Mouse (Mus musculus): Measurements from ENCODE around the gene Aff3. TPM values are rescaled to one million over a fixed set of nuclear protein-coding genes. Genes with fewer than 3 reads are reported as not detected.

Aff3 gene
- polyA plus RNA-seq, 1 experiment, result 2.2 TPM

DNA sequence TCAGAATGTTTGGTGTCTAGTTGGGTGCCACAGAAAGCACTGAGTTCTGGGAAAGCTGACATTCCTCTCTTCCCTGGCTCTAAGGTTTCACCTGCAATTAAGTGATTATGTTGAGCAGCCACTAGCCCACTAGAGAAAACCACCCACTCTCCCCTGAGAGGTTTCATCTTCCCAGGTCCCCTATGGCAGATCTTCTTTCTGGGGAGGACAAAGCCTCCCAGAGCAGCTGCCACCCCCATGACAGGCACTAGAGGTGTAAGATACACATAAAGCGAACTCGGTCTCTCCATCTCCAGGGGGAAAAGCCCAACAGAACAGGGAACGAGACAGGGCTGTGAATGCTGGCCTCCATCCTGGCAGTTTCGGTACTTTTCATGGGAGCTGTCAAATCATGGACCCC, 492.9 kb downstream of the Aff3 start:
- no peaks in the 10 kb centered on the region for H3K4me1 ChIP-seq (ENCODE audit: control insufficient read depth, insufficient read depth, low read length)
- no peaks in the 10 kb centered on the region for H3K36me3 ChIP-seq (ENCODE audit: control insufficient read depth, insufficient read depth, low read length)
- no peak for DNase-seq
- no peak overlapping the region for H3K4me3 ChIP-seq (ENCODE audit: insufficient read depth, low read depth, low read length)
- no peak overlapping the region for H3K27ac ChIP-seq (ENCODE audit: insufficient read depth, low read depth, low read length)
- TF ChIP-seq POLR2A (IDR thresholded peaks at IDR 0.05; ENCODE audit: low read depth, low read length), result no peak
- no peak for TF ChIP-seq CTCF (conservative IDR thresholded peaks at IDR 0.05; ENCODE audit: insufficient read depth, insufficient read length, low read depth, low read length)
- WGBS, result 77% methylated on average over 4 of the region's 4 CpGs
- no peaks in the 10 kb centered on the region for H3K27me3 ChIP-seq (replicated peaks; ENCODE audit: control insufficient read depth, insufficient read depth, low read length)

DNA sequence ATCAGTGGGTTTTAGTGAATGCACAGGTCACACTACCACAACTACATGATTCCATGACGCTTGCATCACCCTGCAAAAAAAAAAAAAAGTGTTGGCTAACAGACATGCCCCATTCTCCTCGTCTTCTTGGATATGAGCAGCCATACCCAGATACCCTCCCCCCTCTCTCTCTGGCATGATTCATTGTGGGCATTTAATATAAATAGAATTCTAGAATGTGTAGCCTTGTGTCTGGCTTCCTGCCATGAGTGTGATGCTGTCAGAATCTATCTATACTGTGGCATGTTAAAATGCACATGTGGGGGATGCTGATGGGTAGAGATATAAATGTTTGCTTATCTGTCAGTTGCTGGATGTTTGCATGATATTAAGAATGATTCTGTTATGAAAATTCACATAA, 499.1 kb downstream of the Aff3 start:
- Histone ChIP-seq H3K27me3 (replicated peaks; ENCODE audit: control insufficient read depth, insufficient read depth, low read length) (no peaks in the 10 kb centered on the region), H3K4me1 (ENCODE audit: control insufficient read depth, insufficient read depth, low read length) (no peaks in the 10 kb centered on the region), H3K27ac (ENCODE audit: insufficient read depth, low read depth, low read length) (no peak overlapping the region), H3K36me3 (ENCODE audit: control insufficient read depth, insufficient read depth, low read length) (no peaks in the 10 kb centered on the region), H3K4me3 (ENCODE audit: insufficient read depth, low read depth, low read length) (no peak overlapping the region)
- DNase-seq, result no peak
- no peak for TF ChIP-seq CTCF (conservative IDR thresholded peaks at IDR 0.05; ENCODE audit: insufficient read depth, insufficient read length, low read depth, low read length)
- no peak for TF ChIP-seq POLR2A (IDR thresholded peaks at IDR 0.05; ENCODE audit: low read depth, low read length)
- 65% methylated on average over 2 of the region's 2 CpGs for WGBS

DNA sequence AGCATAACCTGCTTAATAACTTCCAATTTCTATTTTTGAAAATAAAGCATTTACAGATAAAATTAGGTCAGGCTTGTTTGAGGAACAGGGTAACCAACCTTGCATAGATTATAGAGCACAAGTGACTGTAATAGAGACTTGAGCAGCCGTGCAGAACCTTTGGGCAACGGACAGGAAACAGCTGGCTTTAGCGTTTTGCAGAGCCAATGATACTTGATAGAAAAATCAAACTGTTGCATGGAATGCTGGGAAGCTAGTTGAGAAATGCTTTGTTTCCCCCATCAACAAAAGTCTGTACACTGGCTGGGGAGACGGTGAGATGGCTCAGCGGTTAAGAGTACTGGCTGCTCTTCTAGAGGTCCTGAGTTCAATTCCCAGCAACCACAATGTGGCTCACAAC, 514.7 kb downstream of the Aff3 start:
- Histone ChIP-seq H3K4me1 (ENCODE audit: control insufficient read depth, insufficient read depth, low read length) (no peaks in the 10 kb centered on the region), H3K36me3 (ENCODE audit: control insufficient read depth, insufficient read depth, low read length) (no peaks in the 10 kb centered on the region), H3K27ac (ENCODE audit: insufficient read depth, low read depth, low read length) (no peak overlapping the region), H3K27me3 (replicated peaks; ENCODE audit: control insufficient read depth, insufficient read depth, low read length) (no peaks in the 10 kb centered on the region), H3K4me3 (ENCODE audit: insufficient read depth, low read depth, low read length) (no peak overlapping the region)
- no peak for DNase-seq
- TF ChIP-seq CTCF (conservative IDR thresholded peaks at IDR 0.05; ENCODE audit: insufficient read depth, insufficient read length, low read depth, low read length) (no peak), POLR2A (IDR thresholded peaks at IDR 0.05; ENCODE audit: low read depth, low read length) (no peak)
- WGBS, result 46% methylated on average over 5 of the region's 5 CpGs

DNA sequence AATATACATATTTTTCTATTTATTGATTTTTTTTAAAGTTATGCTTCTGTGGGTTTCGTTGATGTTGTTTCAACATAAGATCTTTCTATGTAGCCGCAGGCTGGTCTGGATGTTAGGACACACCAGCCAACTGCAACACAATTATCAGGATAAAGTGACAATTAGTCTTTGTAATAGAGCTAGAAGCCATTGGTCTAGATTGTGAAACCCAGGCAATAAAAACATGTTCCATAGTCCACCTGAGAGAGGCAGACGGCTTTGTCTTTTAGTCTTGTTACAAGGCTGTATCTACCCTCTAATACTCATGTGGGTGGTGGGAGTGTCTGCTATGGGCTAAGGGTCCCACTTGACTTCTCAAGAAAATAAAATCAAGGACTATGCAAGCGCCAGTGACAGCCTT, 518.7 kb downstream of the Aff3 start:
- H3K27ac ChIP-seq (ENCODE audit: insufficient read depth, low read depth, low read length), result no peak overlapping the region
- no peaks in the 10 kb centered on the region for H3K27me3 ChIP-seq (replicated peaks; ENCODE audit: control insufficient read depth, insufficient read depth, low read length)
- WGBS, result 94% methylated on average over 4 of the region's 4 CpGs
- no peaks in the 10 kb centered on the region for H3K36me3 ChIP-seq (ENCODE audit: control insufficient read depth, insufficient read depth, low read length)
- H3K4me3 ChIP-seq (ENCODE audit: insufficient read depth, low read depth, low read length), result no peak overlapping the region
- no peaks in the 10 kb centered on the region for H3K4me1 ChIP-seq (ENCODE audit: control insufficient read depth, insufficient read depth, low read length)
- DNase-seq, result no peak
- TF ChIP-seq CTCF (conservative IDR thresholded peaks at IDR 0.05; ENCODE audit: insufficient read depth, insufficient read length, low read depth, low read length) (no peak), POLR2A (IDR thresholded peaks at IDR 0.05; ENCODE audit: low read depth, low read length) (no peak)

DNA sequence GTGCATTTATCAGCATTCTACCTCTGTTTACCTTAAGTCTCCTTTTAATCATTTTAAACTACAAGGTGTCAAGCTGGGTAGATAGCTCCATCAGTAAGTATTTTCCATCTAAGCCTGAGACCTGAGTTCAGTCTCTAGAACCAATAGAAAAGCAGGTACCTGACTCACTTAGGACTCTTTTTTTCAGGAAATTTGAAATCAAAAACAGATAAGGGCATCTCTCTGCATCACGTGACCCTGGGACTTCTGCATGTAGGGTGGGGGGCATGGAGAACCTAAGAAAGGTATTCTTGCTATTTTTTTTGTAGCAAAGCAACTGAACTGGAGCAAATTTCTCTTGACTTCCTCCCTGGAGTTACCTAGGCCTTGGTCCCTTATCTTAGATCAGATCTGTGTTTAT, 523.4 kb downstream of the Aff3 start:
- DNase-seq, result no peak
- WGBS, result 83% methylated on average over 1 of the region's 1 CpGs
- Histone ChIP-seq H3K4me1 (ENCODE audit: control insufficient read depth, insufficient read depth, low read length) (no peaks in the 10 kb centered on the region), H3K27ac (ENCODE audit: insufficient read depth, low read depth, low read length) (no peak overlapping the region), H3K4me3 (ENCODE audit: insufficient read depth, low read depth, low read length) (no peak overlapping the region), H3K27me3 (replicated peaks; ENCODE audit: control insufficient read depth, insufficient read depth, low read length) (no peaks in the 10 kb centered on the region), H3K36me3 (ENCODE audit: control insufficient read depth, insufficient read depth, low read length) (no peaks in the 10 kb centered on the region)
- TF ChIP-seq POLR2A (IDR thresholded peaks at IDR 0.05; ENCODE audit: low read depth, low read length), result no peak
- TF ChIP-seq CTCF (conservative IDR thresholded peaks at IDR 0.05; ENCODE audit: insufficient read depth, insufficient read length, low read depth, low read length), result no peak

DNA sequence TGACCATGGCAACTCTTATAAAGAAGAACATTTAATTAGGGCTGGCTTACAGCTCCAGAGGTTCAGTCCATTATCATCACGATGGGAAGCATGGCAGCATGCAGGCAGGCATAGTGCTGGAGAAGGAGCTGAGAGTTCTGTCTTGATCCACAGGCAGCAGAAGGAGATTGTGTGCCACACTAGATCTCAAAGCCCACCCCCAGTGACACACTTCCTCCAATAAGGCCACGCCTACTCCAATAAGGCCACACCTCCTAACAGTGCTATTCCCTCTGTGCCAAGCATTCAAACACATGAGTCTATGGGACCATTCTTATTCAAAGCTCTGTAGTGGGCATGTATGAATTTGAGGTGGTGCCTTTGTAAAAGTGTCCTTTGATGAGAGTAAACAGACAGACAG, 523.8 kb downstream of the Aff3 start:
- H3K4me3 ChIP-seq (ENCODE audit: insufficient read depth, low read depth, low read length), result no peak overlapping the region
- no peaks in the 10 kb centered on the region for H3K27me3 ChIP-seq (replicated peaks; ENCODE audit: control insufficient read depth, insufficient read depth, low read length)
- no peaks in the 10 kb centered on the region for H3K36me3 ChIP-seq (ENCODE audit: control insufficient read depth, insufficient read depth, low read length)
- 75% methylated on average over 2 of the region's 2 CpGs for WGBS
- DNase-seq, result no peak
- H3K4me1 ChIP-seq (ENCODE audit: control insufficient read depth, insufficient read depth, low read length), result no peaks in the 10 kb centered on the region
- no peak overlapping the region for H3K27ac ChIP-seq (ENCODE audit: insufficient read depth, low read depth, low read length)
- TF ChIP-seq POLR2A (IDR thresholded peaks at IDR 0.05; ENCODE audit: low read depth, low read length) (no peak), CTCF (conservative IDR thresholded peaks at IDR 0.05; ENCODE audit: insufficient read depth, insufficient read length, low read depth, low read length) (no peak)

DNA sequence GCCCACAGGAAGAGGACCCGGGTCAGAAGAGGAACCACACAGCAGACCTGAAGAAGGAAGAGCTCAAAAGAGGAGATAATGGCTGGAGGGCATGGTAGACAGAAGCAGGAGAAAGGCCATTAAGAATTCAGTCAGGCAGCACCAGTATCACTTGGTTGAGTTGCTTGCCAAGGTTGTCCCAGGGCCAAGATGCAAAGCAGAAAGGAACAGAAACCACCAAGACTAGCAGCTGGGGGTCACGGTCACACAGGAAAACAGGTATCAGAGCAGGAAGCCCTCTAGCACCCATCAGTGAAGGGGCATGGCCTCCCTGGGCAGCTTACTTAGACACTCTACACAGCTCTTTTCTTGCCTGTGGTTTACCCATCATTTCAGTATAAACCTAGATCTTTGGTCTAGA, 525.4 kb downstream of the Aff3 start:
- no peak overlapping the region for H3K4me3 ChIP-seq (ENCODE audit: insufficient read depth, low read depth, low read length)
- H3K4me1 ChIP-seq (ENCODE audit: control insufficient read depth, insufficient read depth, low read length), result no peaks in the 10 kb centered on the region
- H3K36me3 ChIP-seq (ENCODE audit: control insufficient read depth, insufficient read depth, low read length), result no peaks in the 10 kb centered on the region
- WGBS, result 74% methylated on average over 2 of the region's 2 CpGs
- no peak for TF ChIP-seq CTCF (conservative IDR thresholded peaks at IDR 0.05; ENCODE audit: insufficient read depth, insufficient read length, low read depth, low read length)
- no peak for TF ChIP-seq POLR2A (IDR thresholded peaks at IDR 0.05; ENCODE audit: low read depth, low read length)
- H3K27me3 ChIP-seq (replicated peaks; ENCODE audit: control insufficient read depth, insufficient read depth, low read length), result no peaks in the 10 kb centered on the region
- DNase-seq, result no peak
- no peak overlapping the region for H3K27ac ChIP-seq (ENCODE audit: insufficient read depth, low read depth, low read length)

DNA sequence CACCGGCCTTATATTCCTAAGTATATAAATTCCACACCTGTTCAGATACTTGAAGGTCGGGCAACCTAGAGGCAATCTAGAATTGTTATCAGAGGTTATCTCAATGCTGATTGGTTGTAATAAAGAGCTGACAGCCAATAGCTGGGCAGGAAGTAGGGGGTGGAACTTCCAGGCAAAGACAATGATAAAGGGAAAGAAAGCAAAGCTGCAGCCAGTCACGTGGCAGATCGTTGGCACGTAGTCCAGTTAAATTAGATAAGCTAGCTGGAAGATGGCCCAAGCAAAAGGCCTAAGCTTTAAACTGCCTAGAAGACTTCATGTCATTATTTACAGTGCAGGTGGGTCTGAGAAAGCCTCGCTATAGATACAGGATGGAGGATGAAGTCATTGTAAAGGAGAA, 531.8 kb downstream of the Aff3 start:
- H3K4me1 ChIP-seq (ENCODE audit: control insufficient read depth, insufficient read depth, low read length), result peaks cover 4% of the 10 kb centered on the region; the same call in 1 of the 2 replicates
- H3K27ac ChIP-seq (ENCODE audit: insufficient read depth, low read depth, low read length), result no peak overlapping the region
- H3K27me3 ChIP-seq (replicated peaks; ENCODE audit: control insufficient read depth, insufficient read depth, low read length), result no peaks in the 10 kb centered on the region
- TF ChIP-seq CTCF (conservative IDR thresholded peaks at IDR 0.05; ENCODE audit: insufficient read depth, insufficient read length, low read depth, low read length) (no peak), POLR2A (IDR thresholded peaks at IDR 0.05; ENCODE audit: low read depth, low read length) (no peak)
- H3K36me3 ChIP-seq (ENCODE audit: control insufficient read depth, insufficient read depth, low read length), result no peaks in the 10 kb centered on the region
- peak; percentile 23 for DNase-seq
- no peak overlapping the region for H3K4me3 ChIP-seq (ENCODE audit: insufficient read depth, low read depth, low read length)
- WGBS, result 65% methylated on average over 6 of the region's 6 CpGs
